Mouse (Mus musculus) heart, adult 2 months (tissue): ENCODE results near the gene Clgn.

Source experiments
- CTCF ChIP-seq: fragments of 200-600 bp; IDR thresholded peaks from 2 replicates; pipeline ENCODE4 v1.8.1; 2022; ENCODE audit warnings: antibody characterized with exemption, mild to moderate bottlenecking, moderate library complexity
- EP300 ChIP-seq: fragments of 200-500 bp; IDR thresholded peaks from 2 replicates; pipeline ENCODE4 v1.6.1; 2011; ENCODE audit warnings: low read depth, low read length, control low read depth; ENCODE audit not compliant: insufficient read depth
- POLR2A ChIP-seq: fragments of 200-500 bp; IDR thresholded peaks from 2 replicates; pipeline ENCODE4 v1.6.1; 2011; ENCODE audit warnings: mild to moderate bottlenecking, low read depth, low read length, control low read depth; ENCODE audit not compliant: insufficient read depth

GRCm38 (mm10) chr8:83396680-83397079 is 7.0 kb downstream of the Clgn start:
- no peak for TF ChIP-seq EP300
- TF ChIP-seq POLR2A, result no peak
- no peak for TF ChIP-seq CTCF
